Mouse (Mus musculus): ENCODE data around the gene Ube2e3. TPM values are rescaled to one million over a fixed set of nuclear protein-coding genes. Genes with fewer than 3 reads are reported as not detected.

Ube2e3 gene
- polyA plus RNA-seq, 1 experiment = 83.9 TPM

GRCm38 (mm10) chr2:78858628-78859027, 9.3 kb upstream of the Ube2e3 start:
- Histone ChIP-seq H3K27me3 (ENCODE audit: control insufficient read depth, insufficient read depth, low read length) (no peaks in the 10 kb centered on the region), H3K4me1 (ENCODE audit: control insufficient read depth, insufficient read depth, low read length) (no peaks in the 10 kb centered on the region), H3K4me3 (replicated peaks; ENCODE audit: insufficient read depth, low read depth, low read length) (no peak overlapping the region), H3K27ac (ENCODE audit: insufficient read depth, low read length) (no peak overlapping the region)
- TF ChIP-seq POLR2A (IDR thresholded peaks at IDR 0.05; ENCODE audit: borderline replicate concordance, insufficient read depth, low read length) = no peak
- no peak for TF ChIP-seq CTCF (IDR thresholded peaks at IDR 0.05; ENCODE audit: borderline replicate concordance, insufficient read depth, low read depth, low read length)
- WGBS = 71% methylated on average over 6 of the region's 6 CpGs
- DNase-seq = no peak

DNA sequence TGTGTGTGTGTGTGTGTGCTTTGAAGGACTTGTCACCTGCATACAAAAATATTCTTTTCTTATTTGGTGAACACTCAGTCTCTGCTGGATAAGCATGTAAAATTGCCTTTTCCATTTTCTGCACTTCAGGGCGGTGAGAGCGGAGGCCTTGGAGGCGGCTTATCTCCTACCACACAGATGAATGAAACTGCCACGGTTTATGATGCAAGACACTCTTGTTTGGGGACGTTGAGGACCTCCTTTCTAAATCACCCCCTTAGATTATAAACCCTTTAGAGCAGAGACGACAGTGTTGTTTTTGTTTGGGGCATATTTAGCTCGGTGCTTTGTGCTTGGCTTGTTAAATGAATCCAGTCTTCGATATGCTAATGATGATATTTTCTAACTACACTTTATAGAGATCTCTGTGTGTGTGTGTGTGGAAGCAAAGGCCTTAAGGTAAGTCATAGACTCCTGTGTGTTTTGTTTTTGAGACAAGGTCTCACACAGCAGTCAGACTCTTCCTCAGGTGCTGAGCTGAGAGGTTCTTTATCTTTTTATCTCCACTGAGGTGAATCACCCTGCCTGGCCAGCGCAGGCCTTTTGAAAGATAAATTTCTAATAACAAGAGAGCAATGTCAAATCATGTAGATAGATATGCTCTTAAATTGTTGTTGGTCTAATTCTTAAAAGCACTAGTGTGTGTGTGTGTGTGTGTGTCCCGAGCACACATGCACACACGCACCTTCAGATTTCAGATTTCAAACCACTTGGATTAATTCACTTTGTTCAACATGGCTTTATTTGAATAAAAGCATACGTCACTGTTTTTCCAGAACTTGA, 8.4 kb upstream of the Ube2e3 start:
- no peak overlapping the region for H3K4me3 ChIP-seq (replicated peaks; ENCODE audit: insufficient read depth, low read depth, low read length)
- no peaks in the 10 kb centered on the region for H3K4me1 ChIP-seq (ENCODE audit: control insufficient read depth, insufficient read depth, low read length)
- 87% methylated on average over 12 of the region's 12 CpGs for WGBS
- no peak overlapping the region for H3K27ac ChIP-seq (ENCODE audit: insufficient read depth, low read length)
- TF ChIP-seq POLR2A (IDR thresholded peaks at IDR 0.05; ENCODE audit: borderline replicate concordance, insufficient read depth, low read length) (no peak), CTCF (IDR thresholded peaks at IDR 0.05; ENCODE audit: borderline replicate concordance, insufficient read depth, low read depth, low read length) (no peak)
- no peak for DNase-seq
- H3K27me3 ChIP-seq (ENCODE audit: control insufficient read depth, insufficient read depth, low read length) = no peaks in the 10 kb centered on the region

- TF ChIP-seq POLR2A (IDR thresholded peaks at IDR 0.05; ENCODE audit: borderline replicate concordance, insufficient read depth, low read length) = no peak
- no peak for TF ChIP-seq CTCF (IDR thresholded peaks at IDR 0.05; ENCODE audit: borderline replicate concordance, insufficient read depth, low read depth, low read length)
- 83% methylated on average over 3 of the region's 3 CpGs for WGBS
- Histone ChIP-seq H3K27ac (ENCODE audit: insufficient read depth, low read length) (no peak overlapping the region), H3K4me1 (ENCODE audit: control insufficient read depth, insufficient read depth, low read length) (no peaks in the 10 kb centered on the region), H3K4me3 (replicated peaks; ENCODE audit: insufficient read depth, low read depth, low read length) (no peak overlapping the region), H3K27me3 (ENCODE audit: control insufficient read depth, insufficient read depth, low read length) (no peaks in the 10 kb centered on the region)
- DNase-seq = no peak
Observed at GRCm38 (mm10) chr2:78860088-78860372, 7.9 kb upstream of the Ube2e3 start.

GRCm38 (mm10) chr2:78864116-78864515, 3.8 kb upstream of the Ube2e3 start:
- WGBS = 95% methylated on average over 3 of the region's 3 CpGs
- no peak overlapping the region for H3K27ac ChIP-seq (ENCODE audit: insufficient read depth, low read length)

GRCm38 (mm10) chr2:78864866-78865265, 3.1 kb upstream of the Ube2e3 start:
- TF ChIP-seq POLR2A (IDR thresholded peaks at IDR 0.05; ENCODE audit: borderline replicate concordance, insufficient read depth, low read length) (no peak), CTCF (IDR thresholded peaks at IDR 0.05; ENCODE audit: borderline replicate concordance, insufficient read depth, low read depth, low read length) (no peak)
- Histone ChIP-seq H3K4me1 (ENCODE audit: control insufficient read depth, insufficient read depth, low read length) (no peaks in the 10 kb centered on the region), H3K27me3 (ENCODE audit: control insufficient read depth, insufficient read depth, low read length) (no peaks in the 10 kb centered on the region), H3K4me3 (replicated peaks; ENCODE audit: insufficient read depth, low read depth, low read length) (no peak overlapping the region), H3K27ac (ENCODE audit: insufficient read depth, low read length) (no peak overlapping the region)
- WGBS = 81% methylated on average over 5 of the region's 5 CpGs
- DNase-seq = no peak

More at GRCm38 (mm10) chr2:78864116-78864515, 3.8 kb upstream of the Ube2e3 start:
- Histone ChIP-seq H3K27me3 (ENCODE audit: control insufficient read depth, insufficient read depth, low read length) (no peaks in the 10 kb centered on the region), H3K4me3 (replicated peaks; ENCODE audit: insufficient read depth, low read depth, low read length) (no peak overlapping the region), H3K4me1 (ENCODE audit: control insufficient read depth, insufficient read depth, low read length) (no peaks in the 10 kb centered on the region)
- no peak for DNase-seq
- TF ChIP-seq POLR2A (IDR thresholded peaks at IDR 0.05; ENCODE audit: borderline replicate concordance, insufficient read depth, low read length) (no peak), CTCF (IDR thresholded peaks at IDR 0.05; ENCODE audit: borderline replicate concordance, insufficient read depth, low read depth, low read length) (no peak)

GRCm38 (mm10) chr2:78868511-78868854, 559 bp downstream of the Ube2e3 start:
- H3K27ac ChIP-seq (ENCODE audit: insufficient read depth, low read length) = peak overlapping the region; percentile 29; the same call in 1 of the 2 replicates
- TF ChIP-seq POLR2A (IDR thresholded peaks at IDR 0.05; ENCODE audit: borderline replicate concordance, insufficient read depth, low read length) = no peak
- TF ChIP-seq CTCF (IDR thresholded peaks at IDR 0.05; ENCODE audit: borderline replicate concordance, insufficient read depth, low read depth, low read length) = no peak
- H3K27me3 ChIP-seq (ENCODE audit: control insufficient read depth, insufficient read depth, low read length) = no peaks in the 10 kb centered on the region
- H3K4me3 ChIP-seq (replicated peaks; ENCODE audit: insufficient read depth, low read depth, low read length) = peak overlapping the region; percentile 96
- H3K4me1 ChIP-seq (ENCODE audit: control insufficient read depth, insufficient read depth, low read length) = no peaks in the 10 kb centered on the region; the same call in 1 of the 2 replicates
- peak; percentile 77 to 83 for DNase-seq
- under 1% methylated on average over 35 of the region's 44 CpGs for WGBS

DNA sequence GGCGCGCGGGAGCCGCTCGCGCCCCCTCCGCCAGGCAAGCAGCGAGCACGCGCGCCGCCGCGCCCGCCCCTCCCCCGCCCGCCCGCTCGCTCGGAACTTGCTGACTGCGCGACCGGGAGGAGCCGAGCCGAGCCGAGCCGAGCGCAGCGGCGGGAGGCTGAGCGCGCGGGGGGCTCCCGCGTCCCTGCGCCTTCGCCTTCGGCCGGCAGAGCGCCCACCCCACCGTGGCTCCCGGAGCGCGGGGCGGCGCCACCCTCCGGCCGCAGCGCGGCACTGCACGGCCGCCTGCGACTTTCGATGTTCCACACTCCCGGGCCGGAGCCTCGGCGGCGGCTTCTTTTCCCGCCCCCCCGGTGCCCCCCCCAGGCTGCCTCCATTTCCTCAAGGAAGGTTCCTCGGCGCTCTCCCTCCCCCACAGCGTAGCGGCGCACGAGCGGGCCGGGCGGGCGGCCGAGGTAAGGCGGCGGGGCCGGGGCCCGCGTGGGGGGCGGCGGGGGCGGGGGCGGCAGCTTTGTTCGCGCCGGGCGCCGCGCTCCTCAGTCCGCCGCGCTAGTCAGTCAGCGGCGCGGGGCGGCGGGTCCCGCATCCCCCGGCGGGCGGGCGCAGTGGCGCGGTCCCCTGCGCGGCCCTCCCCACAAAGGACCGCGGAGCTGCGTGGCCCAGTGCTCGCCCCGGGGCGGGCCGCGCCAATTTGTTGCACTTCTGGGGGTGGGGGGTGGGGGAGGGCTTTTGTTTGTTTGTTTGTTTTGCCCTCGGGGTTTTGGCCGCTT, 1.2 kb downstream of the Ube2e3 start:
- Histone ChIP-seq H3K27me3 (ENCODE audit: control insufficient read depth, insufficient read depth, low read length) (no peaks in the 10 kb centered on the region), H3K27ac (ENCODE audit: insufficient read depth, low read length) (peak overlapping the region; percentile 90), H3K4me3 (replicated peaks; ENCODE audit: insufficient read depth, low read depth, low read length) (peak overlapping the region; percentile 96), H3K4me1 (ENCODE audit: control insufficient read depth, insufficient read depth, low read length) (no peaks in the 10 kb centered on the region; the same call in 1 of the 2 replicates)
- under 1% methylated on average over 113 of the region's 114 CpGs for WGBS
- TF ChIP-seq CTCF (IDR thresholded peaks at IDR 0.05; ENCODE audit: borderline replicate concordance, insufficient read depth, low read depth, low read length) (peak; percentile 47; the same call in 1 of the 2 replicates), POLR2A (IDR thresholded peaks at IDR 0.05; ENCODE audit: borderline replicate concordance, insufficient read depth, low read length) (0 out of 2 replicates have a peak, but pooled peaks have one; percentile 40)
- DNase-seq = peak; percentile 80 to 85

Data from cerebellum, adult 2 months (tissue).